Mouse (Mus musculus) hindbrain, embryonic 11.5 days (tissue): ENCODE measurements around the gene Cnnm1. TPM values are rescaled to one million over a fixed set of nuclear protein-coding genes. Genes with fewer than 3 reads are reported as not detected.

Experiments used
- ATAC-seq: fragments of 200-750 bp; cut with Nextera tagmentation; 2 replicates; pipeline ENCODE4 v1.8.0; 2017; ENCODE audit warnings: mild to moderate bottlenecking, moderate TSS enrichment, moderate library complexity; ENCODE audit not compliant: low FRiP score
- DNase-seq: peaks from one replicate; pipeline ENCODE4 v3.0.0-alpha.2; 2015; ENCODE audit warnings: low spot score
- H3K27ac ChIP-seq: fragments of 300-500 bp; sonication (generic); 2 replicates; pipeline ENCODE4 v1.5.1; 2014; ENCODE audit warnings: mild to moderate bottlenecking, low read depth, low read length
- H3K27me3 ChIP-seq: fragments of 300-500 bp; sonication (generic); 2 replicates; pipeline ENCODE4 v1.6.1; 2014; ENCODE audit warnings: mild to moderate bottlenecking, low read length, moderate library complexity, mixed read lengths; ENCODE audit not compliant: control insufficient read depth, insufficient read depth
- H3K36me3 ChIP-seq: fragments of 300-500 bp; sonication (generic); 2 replicates; pipeline ENCODE4 v1.6.1; 2014; ENCODE audit warnings: mild to moderate bottlenecking, low read length, moderate library complexity, mixed read lengths; ENCODE audit not compliant: control insufficient read depth, insufficient read depth
- H3K4me1 ChIP-seq: fragments of 300-500 bp; sonication (generic); replicated peaks from 2 replicates; pipeline ENCODE4 v1.6.1; 2014; ENCODE audit warnings: low read length, mixed read lengths; ENCODE audit not compliant: control insufficient read depth, insufficient read depth
- H3K4me2 ChIP-seq: fragments of 300-500 bp; sonication (generic); replicated peaks from 2 replicates; pipeline ENCODE4 v1.6.1; 2014; ENCODE audit warnings: mild to moderate bottlenecking, low read depth, low read length
- H3K4me3 ChIP-seq: fragments of 300-500 bp; sonication (generic); 2 replicates; pipeline ENCODE4 v1.5.1; 2014; ENCODE audit warnings: low read depth, low read length
- H3K9ac ChIP-seq: fragments of 300-500 bp; sonication (generic); 2 replicates; pipeline ENCODE4 v1.6.1; 2014; ENCODE audit warnings: low read depth, low read length
- H3K9me3 ChIP-seq: fragments of 300-500 bp; sonication (generic); 2 replicates; pipeline ENCODE4 v1.6.1; 2016; ENCODE audit warnings: low read length; ENCODE audit not compliant: control insufficient read depth
- WGBS: fragments of 180-500 bp; shearing (Covaris S2); extraction: QIAGEN DNeasy Blood & Tissue Kit; methylation state at CpG from one replicate; pipeline ENCODE4 v1.1.7; 2014; 5-methylcytosine and 5-hydroxymethylcytosine counted together
- polyA plus RNA-seq: library from polyadenylated mRNA; unstranded; fragments of >200 nt; fragmentation: Nextera tagmentation; extraction: Ambion mirVana; gene quantifications from 2 replicates; pipeline ENCODE4 v1.2.1, GENCODE M21; 2014

Gene Cnnm1
- polyA plus RNA-seq, 1 experiment from 2014 or later: 1.1 TPM

DNA sequence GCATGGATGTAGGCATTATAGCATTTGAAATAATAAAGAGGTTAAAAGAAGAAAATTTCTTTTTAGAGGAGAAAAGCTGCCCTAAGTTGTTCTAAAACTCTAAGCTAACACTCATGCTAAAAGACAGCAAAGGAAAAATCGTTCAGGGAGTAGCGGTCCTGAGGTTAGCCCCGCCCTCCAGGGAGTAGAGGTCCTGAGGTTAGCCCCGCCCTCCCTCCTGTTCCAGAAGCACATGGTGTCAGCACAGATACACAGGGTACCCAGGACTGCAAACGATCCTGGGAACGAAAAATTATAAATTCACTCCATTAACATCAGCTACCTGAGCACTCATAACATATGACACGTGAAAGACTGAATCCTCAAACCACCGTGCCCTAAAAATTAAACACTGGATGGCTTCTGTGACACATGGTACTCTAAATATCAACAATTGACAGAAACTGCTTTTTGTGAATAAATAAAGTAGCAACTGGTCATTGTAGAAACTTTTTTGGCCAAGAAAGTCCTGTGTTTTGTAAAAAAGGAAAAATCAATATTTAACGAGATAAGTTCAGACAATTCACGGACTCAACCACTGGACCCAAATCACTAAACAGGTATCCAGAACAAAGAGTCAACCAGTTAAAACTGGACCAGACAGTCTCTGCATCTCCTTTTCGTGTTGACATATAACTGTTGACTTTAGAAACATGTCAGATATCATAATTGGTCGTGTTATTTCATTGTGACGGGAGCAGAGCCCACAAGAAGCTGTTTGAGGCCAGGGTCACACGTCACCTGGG lies 70.4 kb downstream of the Cnnm1 start:
- no peak for ATAC-seq
- no peaks in the 10 kb centered on the region for H3K9me3 ChIP-seq
- peaks cover 12% of the 10 kb centered on the region for H3K36me3 ChIP-seq
- H3K27ac ChIP-seq: no peak overlapping the region
- no peaks in the 10 kb centered on the region for H3K27me3 ChIP-seq
- no peaks in the 10 kb centered on the region for H3K4me1 ChIP-seq
- no peak overlapping the region for H3K4me3 ChIP-seq
- H3K9ac ChIP-seq: no peak overlapping the region
- DNase-seq: no peak
- no peak overlapping the region for H3K4me2 ChIP-seq
- whole genome bisulfite sequencing: 92% methylated on average over 14 of the region's 14 CpGs

DNA sequence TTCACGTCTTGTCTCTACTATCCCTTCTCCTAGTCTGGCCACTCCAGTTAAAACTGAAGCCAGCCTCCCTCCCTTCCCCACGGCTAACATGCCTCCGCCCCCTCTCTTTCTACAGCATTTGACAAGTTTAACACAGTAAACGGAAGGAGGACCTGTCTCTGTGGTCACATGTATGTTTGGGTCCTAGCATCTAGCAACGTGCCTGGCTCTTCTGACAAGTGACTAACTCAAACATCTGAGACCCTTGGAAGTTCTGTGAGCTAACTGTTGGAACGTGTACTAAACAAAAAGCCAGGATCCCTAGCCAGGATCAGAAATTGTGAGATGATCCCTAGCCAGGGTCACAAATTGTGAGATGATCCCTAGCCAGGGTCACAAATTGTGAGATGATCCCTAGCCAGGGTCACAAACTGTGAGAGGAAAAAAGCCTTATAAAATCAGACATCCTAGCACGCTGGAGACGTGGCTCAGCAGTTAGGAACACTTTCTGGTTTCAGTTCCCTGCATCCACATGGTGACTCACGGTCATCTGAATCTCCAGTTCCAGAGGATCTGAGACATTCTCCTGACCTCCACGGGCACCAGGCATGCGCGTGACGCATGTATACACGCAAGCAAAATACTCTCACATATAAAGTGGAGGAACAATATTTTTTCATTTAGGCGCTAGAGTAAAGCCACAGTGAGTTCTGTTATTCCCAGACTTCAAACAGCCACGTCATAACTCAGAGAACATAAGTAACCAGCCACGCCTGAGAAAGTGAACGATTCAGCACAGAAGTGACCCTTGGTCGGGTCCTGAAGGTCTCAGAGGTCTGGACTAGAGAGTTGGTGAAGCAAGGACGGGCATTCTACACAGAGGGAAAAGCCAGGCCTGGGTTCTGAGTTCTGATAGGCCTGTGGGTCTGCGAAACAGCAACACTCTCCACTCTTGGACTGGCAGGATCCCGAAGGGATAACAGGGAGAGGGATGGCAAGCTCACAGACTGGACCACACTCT lies 71.7 kb downstream of the Cnnm1 start:
- Histone ChIP-seq H3K9ac (no peak overlapping the region), H3K27ac (no peak overlapping the region), H3K4me2 (no peak overlapping the region), H3K4me1 (no peaks in the 10 kb centered on the region), H3K4me3 (no peak overlapping the region), H3K36me3 (peaks cover 12% of the 10 kb centered on the region), H3K27me3 (no peaks in the 10 kb centered on the region), H3K9me3 (no peaks in the 10 kb centered on the region)
- 85% methylated on average over 22 of the region's 22 CpGs for WGBS
- ATAC-seq: no peak
- DNase-seq: no peak

DNA sequence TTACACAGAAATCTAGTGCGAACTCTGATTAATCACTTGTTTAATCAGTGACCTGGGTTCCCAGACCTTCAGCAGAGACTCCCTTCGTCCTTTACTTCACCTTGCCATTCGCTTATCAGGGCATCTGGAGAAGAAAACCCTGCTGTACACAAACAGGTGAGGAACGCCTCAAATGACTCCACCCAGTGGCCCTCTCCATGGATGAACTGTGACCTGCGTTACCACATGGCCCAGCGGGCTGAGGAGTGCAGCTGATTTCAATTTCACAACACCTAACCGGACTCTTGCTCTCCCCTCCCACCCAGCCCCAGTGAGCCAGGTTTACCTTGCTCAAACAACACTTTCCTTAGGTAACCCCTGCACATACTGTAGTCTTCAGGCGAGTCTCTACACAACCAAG lies 73.6 kb downstream of the Cnnm1 start:
- no peak overlapping the region for H3K9ac ChIP-seq
- H3K36me3 ChIP-seq: peaks cover 12% of the 10 kb centered on the region

DNA sequence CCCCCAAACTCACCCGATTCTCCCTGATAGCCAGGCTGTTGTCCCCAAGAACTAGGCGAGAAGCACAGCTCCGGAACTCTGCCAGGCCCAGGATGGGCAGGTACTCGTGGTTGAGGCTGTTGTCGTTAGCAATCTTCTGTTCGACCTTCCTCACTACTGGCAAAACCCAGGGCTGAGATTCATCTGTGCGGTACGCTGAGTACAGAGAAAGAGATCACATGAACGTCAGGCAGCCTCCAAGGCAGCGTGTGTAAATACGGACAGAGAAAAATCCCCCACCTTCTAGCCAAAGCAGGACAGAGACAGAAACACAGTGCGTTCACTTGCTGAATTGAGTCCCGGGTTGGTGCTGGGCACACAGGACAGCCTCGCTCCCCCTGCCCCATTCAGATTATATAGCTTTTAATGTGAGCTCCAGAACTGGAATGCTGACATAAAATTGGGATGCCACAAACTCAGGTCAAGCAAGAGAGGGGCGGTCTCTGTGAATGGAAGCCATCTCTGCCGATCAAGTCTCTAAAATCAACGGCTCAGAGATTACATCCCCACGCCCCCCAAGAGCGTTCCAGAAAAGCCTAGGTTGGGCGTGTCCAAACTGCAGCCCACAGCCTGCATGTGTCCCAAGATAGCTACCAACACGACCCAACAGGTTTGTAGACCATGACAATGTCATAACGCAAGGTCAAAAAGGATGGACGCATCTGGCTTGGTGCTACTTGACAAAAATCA lies 75.6 kb downstream of the Cnnm1 start:
- no peak for DNase-seq
- ATAC-seq: no peak
- H3K36me3 ChIP-seq: peaks cover 12% of the 10 kb centered on the region
- no peaks in the 10 kb centered on the region for H3K4me1 ChIP-seq
- H3K9me3 ChIP-seq: no peaks in the 10 kb centered on the region
- no peak overlapping the region for H3K27ac ChIP-seq
- no peak overlapping the region for H3K4me2 ChIP-seq
- WGBS: 93% methylated on average over 23 of the region's 23 CpGs
- H3K4me3 ChIP-seq: no peak overlapping the region
- H3K9ac ChIP-seq: no peak overlapping the region
- no peaks in the 10 kb centered on the region for H3K27me3 ChIP-seq

More for the DNA sequence above, 73.6 kb downstream of the Cnnm1 start:
- H3K4me3 ChIP-seq: no peak overlapping the region
- no peak overlapping the region for H3K27ac ChIP-seq
- 96% methylated on average over 8 of the region's 8 CpGs for WGBS
- DNase-seq (no peak), ATAC-seq (no peak)
- no peak overlapping the region for H3K4me2 ChIP-seq
- no peaks in the 10 kb centered on the region for H3K27me3 ChIP-seq
- no peaks in the 10 kb centered on the region for H3K4me1 ChIP-seq
- H3K9me3 ChIP-seq: no peaks in the 10 kb centered on the region

DNA sequence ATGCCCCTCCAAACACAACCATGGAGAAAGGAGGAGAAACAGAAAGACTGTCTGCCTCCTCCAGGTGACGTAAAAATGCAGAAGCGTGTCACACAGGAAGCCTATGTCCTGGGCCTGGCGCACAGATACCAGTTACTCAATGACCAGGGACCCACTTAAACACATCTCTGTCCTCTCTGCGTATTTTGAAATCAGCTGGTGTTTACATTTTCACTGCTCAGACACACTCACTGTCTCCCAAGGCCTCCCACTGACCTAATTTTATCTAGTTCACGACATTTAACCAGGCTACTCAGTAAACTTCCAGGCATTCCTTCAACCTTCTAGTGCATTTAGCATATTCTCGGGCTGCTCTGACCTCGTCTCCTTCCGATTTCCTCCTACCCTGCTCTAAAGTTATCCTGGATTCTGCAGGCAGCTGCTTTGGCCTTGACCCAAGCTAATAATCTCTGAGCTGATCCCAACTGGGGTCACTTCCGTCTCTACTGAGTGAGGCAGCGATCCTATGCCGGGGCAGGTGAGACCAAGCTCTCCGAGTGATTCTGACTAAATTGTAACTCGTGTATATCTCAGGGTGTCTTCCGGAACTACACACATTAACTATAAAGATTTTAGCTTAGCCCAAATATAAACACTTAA lies 76.3 kb downstream of the Cnnm1 start:
- H3K4me1 ChIP-seq: no peaks in the 10 kb centered on the region
- 90% methylated on average over 14 of the region's 14 CpGs for WGBS
- H3K36me3 ChIP-seq: peaks cover 12% of the 10 kb centered on the region
- no peak for ATAC-seq
- H3K27ac ChIP-seq: no peak overlapping the region
- no peaks in the 10 kb centered on the region for H3K27me3 ChIP-seq
- DNase-seq: no peak
- H3K4me2 ChIP-seq: no peak overlapping the region
- H3K9ac ChIP-seq: no peak overlapping the region
- H3K9me3 ChIP-seq: no peaks in the 10 kb centered on the region
- no peak overlapping the region for H3K4me3 ChIP-seq

DNA sequence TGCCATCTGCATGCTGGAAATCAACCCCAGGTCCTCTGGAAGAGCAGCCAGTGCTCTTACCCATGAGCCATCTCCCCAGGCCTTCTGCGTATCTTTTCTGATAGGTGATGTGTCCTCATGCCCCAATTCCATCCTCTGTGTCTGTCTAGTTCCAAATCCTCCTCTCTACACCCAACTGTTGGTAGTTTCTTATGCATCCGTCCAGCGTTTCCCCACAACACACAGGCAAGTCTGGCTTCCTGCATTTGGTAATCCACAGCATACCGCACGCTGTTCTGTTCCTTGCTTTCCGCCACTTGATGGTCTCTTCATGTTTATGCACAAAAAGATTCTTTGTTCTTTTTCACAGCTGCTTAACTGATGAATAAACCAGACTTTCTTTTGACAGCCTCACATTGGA lies 77.1 kb downstream of the Cnnm1 start:
- ATAC-seq: no peak
- H3K27ac ChIP-seq: no peak overlapping the region
- no peaks in the 10 kb centered on the region for H3K27me3 ChIP-seq
- no peak overlapping the region for H3K4me3 ChIP-seq
- H3K9me3 ChIP-seq: no peaks in the 10 kb centered on the region
- 85% methylated on average over 6 of the region's 6 CpGs for WGBS
- DNase-seq: no peak
- H3K36me3 ChIP-seq: peaks cover 10% of the 10 kb centered on the region
- H3K4me1 ChIP-seq: no peaks in the 10 kb centered on the region
- no peak overlapping the region for H3K4me2 ChIP-seq
- no peak overlapping the region for H3K9ac ChIP-seq

DNA sequence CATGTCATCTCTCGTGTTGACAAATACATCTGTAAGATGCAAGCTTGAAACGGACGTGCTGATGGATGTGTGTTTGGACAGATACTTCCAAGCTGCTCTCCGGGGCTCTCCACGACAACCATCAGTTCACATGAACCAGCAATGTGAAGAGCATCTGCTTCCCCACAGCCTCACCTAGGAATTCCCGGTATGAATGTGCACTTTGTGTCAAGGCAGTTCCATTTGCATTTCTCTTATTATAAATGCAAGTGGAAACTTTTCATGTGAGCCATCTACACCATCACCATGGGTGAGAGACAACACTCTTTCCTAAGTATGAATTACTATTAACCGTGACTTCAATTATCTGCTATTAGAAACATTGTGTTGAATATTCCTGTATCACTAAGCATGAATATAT lies 77.6 kb downstream of the Cnnm1 start:
- Histone ChIP-seq H3K4me2 (no peak overlapping the region), H3K27ac (no peak overlapping the region), H3K4me3 (no peak overlapping the region), H3K9ac (no peak overlapping the region), H3K27me3 (no peaks in the 10 kb centered on the region), H3K9me3 (no peaks in the 10 kb centered on the region), H3K4me1 (no peaks in the 10 kb centered on the region), H3K36me3 (peaks cover 9% of the 10 kb centered on the region; the same call in 1 of the 2 replicates)
- 74% methylated on average over 7 of the region's 7 CpGs for WGBS
- no peak for ATAC-seq
- DNase-seq: no peak

DNA sequence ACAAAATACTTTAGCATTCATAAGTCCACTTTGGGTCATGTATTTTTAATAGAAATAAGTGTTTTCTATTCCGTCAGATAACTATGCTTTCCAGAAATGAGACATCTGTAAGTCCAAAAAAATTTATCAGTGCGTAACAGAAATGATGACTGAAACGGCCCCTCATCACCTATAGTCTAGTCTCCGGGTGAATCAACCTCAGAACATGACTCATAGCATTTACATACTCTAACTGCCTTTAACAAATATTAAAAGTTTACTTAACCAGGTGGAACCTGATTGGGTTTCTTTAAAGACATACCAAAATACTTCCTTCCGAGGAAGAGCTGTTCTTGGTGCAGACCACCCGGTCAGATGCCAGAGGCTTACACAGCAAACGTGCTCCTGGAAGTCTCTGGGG lies 78.0 kb downstream of the Cnnm1 start:
- Histone ChIP-seq H3K4me2 (no peak overlapping the region), H3K9ac (no peak overlapping the region), H3K9me3 (no peaks in the 10 kb centered on the region), H3K27ac (no peak overlapping the region), H3K27me3 (no peaks in the 10 kb centered on the region), H3K36me3 (peaks cover 9% of the 10 kb centered on the region; the same call in 1 of the 2 replicates), H3K4me3 (no peak overlapping the region), H3K4me1 (no peaks in the 10 kb centered on the region)
- WGBS: 88% methylated on average over 7 of the region's 7 CpGs
- DNase-seq (no peak), ATAC-seq (no peak)
